Mouse (Mus musculus) hindbrain, embryonic 13.5 days (tissue): ENCODE measurements around the gene Olfr1323. TPM values are rescaled to one million over a fixed set of nuclear protein-coding genes. Genes with fewer than 3 reads are reported as not detected.

Experiments
- ATAC-seq: fragments of 200-750 bp; cut with Nextera tagmentation; 2 replicates; pipeline ENCODE4 v1.8.0; 2017; ENCODE audit warnings: moderate TSS enrichment; ENCODE audit not compliant: low FRiP score
- H3K27ac ChIP-seq: fragments of 300-500 bp; sonication (generic); 2 replicates; pipeline ENCODE4 v1.5.1; 2015; ENCODE audit warnings: inconsistent platforms, mild to moderate bottlenecking, moderate library complexity
- H3K27me3 ChIP-seq: fragments of 300-500 bp; sonication (generic); 2 replicates; pipeline ENCODE4 v1.6.1; 2015; ENCODE audit warnings: mild to moderate bottlenecking, inconsistent platforms
- H3K36me3 ChIP-seq: fragments of 300-500 bp; sonication (generic); 2 replicates; pipeline ENCODE4 v1.6.1; 2015; ENCODE audit warnings: mild to moderate bottlenecking, inconsistent platforms
- H3K4me1 ChIP-seq: fragments of 300-500 bp; sonication (generic); replicated peaks from 2 replicates; pipeline ENCODE4 v1.6.1; 2015; ENCODE audit warnings: inconsistent platforms
- H3K4me2 ChIP-seq: fragments of 300-500 bp; sonication (generic); 2 replicates; pipeline ENCODE4 v1.6.1; 2015; ENCODE audit warnings: inconsistent platforms, mild to moderate bottlenecking, moderate library complexity
- H3K4me3 ChIP-seq: fragments of 300-500 bp; sonication (generic); 2 replicates; pipeline ENCODE4 v1.5.1; 2015; ENCODE audit warnings: mild to moderate bottlenecking, inconsistent platforms
- H3K9ac ChIP-seq: fragments of 300-500 bp; sonication (generic); 2 replicates; pipeline ENCODE4 v1.6.1; 2015; ENCODE audit warnings: mild to moderate bottlenecking, inconsistent platforms
- H3K9me3 ChIP-seq: fragments of 300-500 bp; sonication (generic); 2 replicates; pipeline ENCODE4 v1.6.1; 2016; ENCODE audit warnings: inconsistent platforms
- WGBS: fragments of 180-500 bp; shearing (Covaris S2); methylation state at CpG from one replicate; pipeline ENCODE4 v1.1.7; 2015; 5-methylcytosine and 5-hydroxymethylcytosine counted together
- polyA plus RNA-seq: library from polyadenylated mRNA; unstranded; fragments of >200 nt; fragmentation: Nextera tagmentation; extraction: Ambion mirVana; gene quantifications from 2 replicates; pipeline ENCODE4 v1.2.1, GENCODE M21; 2015

The Olfr1323 gene
- not detected in 2 replicates for polyA plus RNA-seq

DNA sequence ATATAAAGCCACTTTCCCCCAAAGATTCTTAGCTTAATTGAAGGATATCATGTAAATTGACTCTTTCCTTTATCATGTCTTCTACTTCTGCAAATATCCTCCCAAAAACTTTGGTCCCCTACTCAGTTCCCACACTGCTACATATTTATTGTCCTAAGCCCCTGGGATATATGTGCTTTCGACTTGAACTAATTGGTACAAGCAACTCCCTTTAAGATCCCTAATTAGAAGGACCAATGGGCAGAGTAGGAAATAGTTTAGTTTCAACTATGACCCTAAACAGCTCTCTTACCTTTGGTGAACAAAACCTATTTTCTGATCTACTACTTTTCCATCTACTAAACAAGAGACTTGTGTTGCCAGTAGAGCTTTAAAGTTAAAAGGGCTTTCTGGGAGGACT, at the start of gene Olfr1323:
Gene Olfr1323 (minus strand): TSS at position 101 of the 400 bp plus-strand sequence.
- WGBS, result 92% methylated on average over 1 of the region's 1 CpGs
- Histone ChIP-seq H3K27ac (no peak within 1 kb of the TSS), H3K9me3 (no peaks in the 10 kb centered on the region), H3K27me3 (no peaks in the 10 kb centered on the region), H3K4me2 (no peak within 1 kb of the TSS), H3K36me3 (no peaks in the 10 kb centered on the region), H3K9ac (no peak within 1 kb of the TSS), H3K4me1 (no peaks in the 10 kb centered on the region), H3K4me3 (no peak within 1 kb of the TSS)
- no peak for ATAC-seq

DNA sequence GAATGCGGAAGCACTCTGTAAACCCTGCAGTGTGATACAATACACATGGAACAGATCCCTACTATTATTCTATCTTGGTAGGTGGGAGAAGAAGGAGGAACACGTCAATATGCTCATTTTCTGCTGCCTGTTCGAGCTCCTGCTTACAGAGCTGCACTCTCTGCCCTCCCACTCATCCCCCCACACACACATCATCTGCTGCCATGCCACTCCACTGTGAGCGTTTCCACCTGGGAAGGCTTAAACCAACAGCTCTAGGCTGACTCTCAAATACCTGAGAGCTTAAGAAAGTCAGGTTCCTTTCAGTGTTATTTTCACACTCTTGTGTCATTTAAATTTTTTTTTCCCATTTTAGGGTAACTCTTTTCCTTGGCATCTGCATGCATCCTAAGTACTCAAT, 6.9 kb downstream of the Olfr1323 start:
- WGBS, result 41% methylated on average over 4 of the region's 4 CpGs
- ATAC-seq, result no peak
- Histone ChIP-seq H3K9me3 (no peaks in the 10 kb centered on the region), H3K27ac (no peak overlapping the region), H3K9ac (no peak overlapping the region), H3K36me3 (no peaks in the 10 kb centered on the region), H3K4me1 (no peaks in the 10 kb centered on the region), H3K27me3 (no peaks in the 10 kb centered on the region), H3K4me2 (no peak overlapping the region), H3K4me3 (no peak overlapping the region)

Other genes with a start within 250 kb of the Olfr1323 start
- gene Igsf1, start 221.6 kb downstream of the Olfr1323 start, polyA plus RNA-seq, result 7.0 and 7.9 TPM in 2 replicates
- gene Olfr1322, start 127.9 kb downstream of the Olfr1323 start, polyA plus RNA-seq, result not detected in 2 replicates